Mouse (Mus musculus): Measurements from ENCODE around the gene Lta. TPM values are rescaled to one million over a fixed set of nuclear protein-coding genes. Genes with fewer than 3 reads are reported as not detected.

Lta gene
- polyA plus RNA-seq, 1 experiment from 2014 or later = 0.85 TPM

GRCm38 (mm10) chr17:35163326-35164081, 41.6 kb downstream of the Lta start:
- no peak for DNase-seq (ENCODE audit: low spot score)
- WGBS = 13% methylated on average over 8 of the region's 8 CpGs
- H3K36me3 ChIP-seq (ENCODE audit: control insufficient read depth, insufficient read depth, low read length) = peaks cover 41% of the 10 kb centered on the region

DNA sequence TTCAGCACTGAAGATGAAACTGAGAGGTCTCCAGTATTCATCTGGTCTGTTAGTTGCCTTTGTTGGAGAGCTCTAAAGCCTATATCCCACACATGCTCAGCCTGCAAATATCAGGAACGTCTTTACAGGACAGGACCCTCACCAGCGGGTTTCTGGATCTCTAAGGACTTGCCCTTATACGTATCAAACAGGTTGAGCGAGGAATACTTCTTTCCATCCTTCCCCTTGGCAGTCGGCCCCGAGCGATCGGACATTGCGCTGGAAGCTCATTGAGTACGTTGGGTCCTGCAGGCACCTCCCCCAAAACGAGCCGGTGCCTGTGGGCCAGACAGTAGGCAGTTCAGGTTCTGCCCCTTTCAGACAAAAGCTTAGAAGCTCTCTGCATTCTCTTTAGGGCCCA, 42.4 kb downstream of the Lta start:
- H3K4me2 ChIP-seq (ENCODE audit: low read length) = peak overlapping the region; percentile 98
- peak overlapping the region; percentile 65 for H3K4me3 ChIP-seq (ENCODE audit: low read depth, low read length)
- DNase-seq (ENCODE audit: low spot score) (no peak), ATAC-seq (replicated peaks; ENCODE audit: low FRiP score, low TSS enrichment, low read depth) (no peak)
- no peaks in the 10 kb centered on the region for H3K27me3 ChIP-seq (replicated peaks; ENCODE audit: control insufficient read depth, insufficient read depth, low read length)
- WGBS = 40% methylated on average over 12 of the region's 12 CpGs
- peaks cover 19% of the 10 kb centered on the region for H3K4me1 ChIP-seq (replicated peaks; ENCODE audit: control insufficient read depth, insufficient read depth, low read length)
- H3K36me3 ChIP-seq (ENCODE audit: control insufficient read depth, insufficient read depth, low read length) = peaks cover 49% of the 10 kb centered on the region
- H3K9me3 ChIP-seq (ENCODE audit: control insufficient read depth, low read length) = no peaks in the 10 kb centered on the region
- peak overlapping the region; percentile 5; the same call in 1 of the 2 replicates for H3K27ac ChIP-seq (ENCODE audit: low read depth)
- peak overlapping the region; percentile 87 for H3K9ac ChIP-seq (ENCODE audit: low read length)

More at GRCm38 (mm10) chr17:35163326-35164081, 41.6 kb downstream of the Lta start:
- Histone ChIP-seq H3K27me3 (replicated peaks; ENCODE audit: control insufficient read depth, insufficient read depth, low read length) (no peaks in the 10 kb centered on the region), H3K9ac (ENCODE audit: low read length) (peak overlapping the region; percentile 87), H3K4me2 (ENCODE audit: low read length) (peak overlapping the region; percentile 98), H3K4me3 (ENCODE audit: low read depth, low read length) (peak overlapping the region; percentile 65), H3K27ac (ENCODE audit: low read depth) (peak overlapping the region; percentile 85), H3K4me1 (replicated peaks; ENCODE audit: control insufficient read depth, insufficient read depth, low read length) (peaks cover 19% of the 10 kb centered on the region), H3K9me3 (ENCODE audit: control insufficient read depth, low read length) (no peaks in the 10 kb centered on the region)
- ATAC-seq (replicated peaks; ENCODE audit: low FRiP score, low TSS enrichment, low read depth) = no peak

DNA sequence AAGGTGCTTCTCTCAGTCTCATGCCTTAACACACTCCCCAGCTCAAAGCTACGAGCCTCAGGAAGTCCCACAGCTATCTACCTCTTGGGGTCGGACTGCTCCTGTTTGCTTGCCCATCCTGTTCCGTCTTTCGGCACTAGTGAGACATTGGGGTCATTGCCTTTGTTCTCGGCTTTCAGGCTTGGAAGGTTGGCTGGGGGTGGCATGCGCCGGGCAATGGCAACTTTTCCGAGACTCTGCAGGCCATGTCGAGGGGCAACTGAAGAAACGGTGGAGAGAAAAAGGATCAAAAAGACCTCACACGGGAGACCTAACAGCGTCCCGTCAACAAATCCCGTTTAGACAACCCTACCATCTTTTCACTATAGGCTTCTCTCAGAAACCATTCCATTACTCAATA, 43.0 kb downstream of the Lta start:
- no peak for ATAC-seq (replicated peaks; ENCODE audit: low FRiP score, low TSS enrichment, low read depth)
- peaks cover 19% of the 10 kb centered on the region for H3K4me1 ChIP-seq (replicated peaks; ENCODE audit: control insufficient read depth, insufficient read depth, low read length)
- no peak overlapping the region; the same call in 1 of the 2 replicates for H3K9ac ChIP-seq (ENCODE audit: low read length)
- no peaks in the 10 kb centered on the region for H3K27me3 ChIP-seq (replicated peaks; ENCODE audit: control insufficient read depth, insufficient read depth, low read length)
- H3K27ac ChIP-seq (ENCODE audit: low read depth) = no peak overlapping the region
- WGBS = 70% methylated on average over 14 of the region's 14 CpGs
- no peak for DNase-seq (ENCODE audit: low spot score)
- no peaks in the 10 kb centered on the region for H3K9me3 ChIP-seq (ENCODE audit: control insufficient read depth, low read length)
- H3K36me3 ChIP-seq (ENCODE audit: control insufficient read depth, insufficient read depth, low read length) = peaks cover 55% of the 10 kb centered on the region
- H3K4me2 ChIP-seq (ENCODE audit: low read length) = no peak overlapping the region; the same call in 1 of the 2 replicates
- peak overlapping the region; percentile 65; the same call in 1 of the 2 replicates for H3K4me3 ChIP-seq (ENCODE audit: low read depth, low read length)

DNA sequence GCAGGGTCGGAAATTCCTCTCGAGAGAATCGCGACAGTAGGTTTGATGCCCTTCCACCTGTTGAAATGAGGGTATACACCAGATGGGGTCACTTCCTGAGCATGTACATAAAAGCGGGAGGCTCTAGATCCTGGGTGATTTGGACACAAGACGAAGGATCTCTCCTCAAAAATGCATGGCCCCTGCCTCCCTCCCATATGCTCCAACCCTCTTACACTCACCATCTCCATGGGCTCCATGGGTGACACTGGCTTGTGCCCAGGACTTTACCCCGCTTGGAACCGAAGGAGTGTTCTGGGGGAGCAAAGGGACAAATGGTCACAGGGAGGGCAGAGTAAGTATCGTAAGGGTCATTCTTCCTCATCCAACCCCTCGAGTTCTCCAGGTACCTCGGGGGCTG, 43.7 kb downstream of the Lta start:
- Histone ChIP-seq H3K9ac (ENCODE audit: low read length) (no peak overlapping the region), H3K36me3 (ENCODE audit: control insufficient read depth, insufficient read depth, low read length) (peaks cover 62% of the 10 kb centered on the region), H3K27me3 (replicated peaks; ENCODE audit: control insufficient read depth, insufficient read depth, low read length) (no peaks in the 10 kb centered on the region), H3K9me3 (ENCODE audit: control insufficient read depth, low read length) (no peaks in the 10 kb centered on the region), H3K4me2 (ENCODE audit: low read length) (no peak overlapping the region), H3K4me1 (replicated peaks; ENCODE audit: control insufficient read depth, insufficient read depth, low read length) (peaks cover 19% of the 10 kb centered on the region), H3K27ac (ENCODE audit: low read depth) (no peak overlapping the region), H3K4me3 (ENCODE audit: low read depth, low read length) (no peak overlapping the region)
- WGBS = 84% methylated on average over 11 of the region's 11 CpGs
- ATAC-seq (replicated peaks; ENCODE audit: low FRiP score, low TSS enrichment, low read depth) (no peak), DNase-seq (ENCODE audit: low spot score) (no peak)

GRCm38 (mm10) chr17:35159638-35160037, 45.5 kb downstream of the Lta start:
- no peak overlapping the region for H3K9ac ChIP-seq (ENCODE audit: low read length)
- DNase-seq (ENCODE audit: low spot score) = no peak
- H3K27ac ChIP-seq (ENCODE audit: low read depth) = no peak overlapping the region
- peaks cover 10% of the 10 kb centered on the region for H3K4me1 ChIP-seq (replicated peaks; ENCODE audit: control insufficient read depth, insufficient read depth, low read length)
- H3K4me3 ChIP-seq (ENCODE audit: low read depth, low read length) = no peak overlapping the region
- H3K4me2 ChIP-seq (ENCODE audit: low read length) = no peak overlapping the region
- ATAC-seq (replicated peaks; ENCODE audit: low FRiP score, low TSS enrichment, low read depth) = no peak
- no peaks in the 10 kb centered on the region for H3K9me3 ChIP-seq (ENCODE audit: control insufficient read depth, low read length)
- peaks cover 80% of the 10 kb centered on the region for H3K36me3 ChIP-seq (ENCODE audit: control insufficient read depth, insufficient read depth, low read length)
- WGBS = 91% methylated on average over 7 of the region's 7 CpGs
- H3K27me3 ChIP-seq (replicated peaks; ENCODE audit: control insufficient read depth, insufficient read depth, low read length) = no peaks in the 10 kb centered on the region

DNA sequence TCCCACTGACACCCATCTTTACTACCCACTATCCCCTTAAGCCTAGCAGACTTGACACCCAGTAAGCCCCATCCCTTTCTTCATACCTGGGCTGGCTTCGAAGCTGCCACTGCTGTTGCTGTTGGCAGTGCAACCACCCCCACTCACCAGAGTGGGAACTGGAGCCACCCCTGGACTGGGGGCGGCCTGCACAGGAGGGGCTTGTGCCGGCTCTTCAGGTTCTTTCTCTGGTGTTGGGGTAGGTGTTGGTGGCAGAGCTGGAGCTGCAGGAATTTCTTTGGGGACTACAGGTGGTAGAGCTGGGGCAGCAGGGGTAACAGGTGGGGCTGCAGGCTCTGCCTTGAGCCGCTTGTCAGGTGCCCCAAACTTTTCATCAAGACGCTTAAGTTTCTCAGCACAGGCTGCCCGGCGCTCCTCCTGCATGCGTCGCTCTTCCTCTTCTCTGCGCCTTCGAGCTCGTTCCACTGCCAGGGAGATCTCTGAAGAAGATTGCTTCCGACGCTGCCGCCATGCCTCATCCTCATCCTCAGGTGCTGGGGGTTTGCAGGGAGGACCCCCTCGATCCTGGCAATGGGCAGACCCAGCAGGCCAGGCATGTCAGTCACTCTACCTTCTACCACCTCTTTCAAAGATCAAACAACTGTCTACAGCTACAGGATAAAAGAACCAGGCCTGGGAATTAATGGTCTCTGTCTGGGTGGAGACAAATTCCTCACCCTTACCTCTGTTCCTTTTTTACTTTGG, 46.1 kb downstream of the Lta start:
- no peak overlapping the region for H3K4me3 ChIP-seq (ENCODE audit: low read depth, low read length)
- WGBS = 92% methylated on average over 16 of the region's 16 CpGs
- no peaks in the 10 kb centered on the region for H3K9me3 ChIP-seq (ENCODE audit: control insufficient read depth, low read length)
- peaks cover 86% of the 10 kb centered on the region for H3K36me3 ChIP-seq (ENCODE audit: control insufficient read depth, insufficient read depth, low read length)
- DNase-seq (ENCODE audit: low spot score) = no peak
- no peak for ATAC-seq (replicated peaks; ENCODE audit: low FRiP score, low TSS enrichment, low read depth)
- H3K9ac ChIP-seq (ENCODE audit: low read length) = no peak overlapping the region
- no peak overlapping the region for H3K27ac ChIP-seq (ENCODE audit: low read depth)
- peaks cover 10% of the 10 kb centered on the region for H3K4me1 ChIP-seq (replicated peaks; ENCODE audit: control insufficient read depth, insufficient read depth, low read length)
- H3K27me3 ChIP-seq (replicated peaks; ENCODE audit: control insufficient read depth, insufficient read depth, low read length) = no peaks in the 10 kb centered on the region
- no peak overlapping the region for H3K4me2 ChIP-seq (ENCODE audit: low read length)

- H3K4me3 ChIP-seq (ENCODE audit: low read depth, low read length) = no peak overlapping the region
- peaks cover 97% of the 10 kb centered on the region for H3K36me3 ChIP-seq (ENCODE audit: control insufficient read depth, insufficient read depth, low read length)
- peaks cover 3% of the 10 kb centered on the region for H3K4me1 ChIP-seq (replicated peaks; ENCODE audit: control insufficient read depth, insufficient read depth, low read length)
- 89% methylated on average over 8 of the region's 8 CpGs for WGBS
- no peak overlapping the region for H3K4me2 ChIP-seq (ENCODE audit: low read length)
- DNase-seq (ENCODE audit: low spot score) = no peak
- H3K9ac ChIP-seq (ENCODE audit: low read length) = no peak overlapping the region
- H3K27ac ChIP-seq (ENCODE audit: low read depth) = no peak overlapping the region
- no peaks in the 10 kb centered on the region for H3K9me3 ChIP-seq (ENCODE audit: control insufficient read depth, low read length)
- no peaks in the 10 kb centered on the region for H3K27me3 ChIP-seq (replicated peaks; ENCODE audit: control insufficient read depth, insufficient read depth, low read length)
- ATAC-seq (replicated peaks; ENCODE audit: low FRiP score, low TSS enrichment, low read depth) = no peak
Measured at GRCm38 (mm10) chr17:35157661-35158175, 47.4 kb downstream of the Lta start.

DNA sequence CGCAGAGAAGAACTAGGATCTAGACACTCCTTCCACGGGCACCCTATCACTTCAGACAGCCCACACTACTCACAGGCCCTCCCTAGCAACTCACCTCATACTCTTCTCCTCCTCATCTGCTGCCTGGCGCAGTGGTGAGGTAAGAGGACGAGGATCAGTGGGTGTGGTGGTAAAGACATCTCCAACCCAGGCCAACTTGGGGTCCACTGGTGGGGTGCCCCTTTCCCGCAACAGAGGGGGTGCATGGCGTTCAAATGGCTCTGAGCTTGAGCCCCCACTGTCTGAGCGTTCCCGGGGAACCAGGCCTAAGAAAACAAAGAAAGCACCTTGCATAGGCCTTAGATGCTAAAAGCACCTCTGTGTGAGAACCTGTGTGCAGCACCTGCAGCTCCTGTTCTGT, 47.9 kb downstream of the Lta start:
- H3K4me2 ChIP-seq (ENCODE audit: low read length) = no peak overlapping the region
- H3K36me3 ChIP-seq (ENCODE audit: control insufficient read depth, insufficient read depth, low read length) = peaks cover 100% of the 10 kb centered on the region
- DNase-seq (ENCODE audit: low spot score) = no peak
- ATAC-seq (replicated peaks; ENCODE audit: low FRiP score, low TSS enrichment, low read depth) = no peak
- 88% methylated on average over 8 of the region's 8 CpGs for WGBS
- H3K27me3 ChIP-seq (replicated peaks; ENCODE audit: control insufficient read depth, insufficient read depth, low read length) = no peaks in the 10 kb centered on the region
- H3K27ac ChIP-seq (ENCODE audit: low read depth) = no peak overlapping the region
- H3K9me3 ChIP-seq (ENCODE audit: control insufficient read depth, low read length) = no peaks in the 10 kb centered on the region
- no peak overlapping the region for H3K9ac ChIP-seq (ENCODE audit: low read length)
- no peak overlapping the region for H3K4me3 ChIP-seq (ENCODE audit: low read depth, low read length)
- no peaks in the 10 kb centered on the region for H3K4me1 ChIP-seq (replicated peaks; ENCODE audit: control insufficient read depth, insufficient read depth, low read length)
